Mouse (Mus musculus) hindbrain, embryonic 15.5 days (tissue): ENCODE measurements around the gene Cep95. TPM values are rescaled to one million over a fixed set of nuclear protein-coding genes. Genes with fewer than 3 reads are reported as not detected.
A peak's percentile ranks its signal among the peaks of the same experiment; 100 is the strongest.
"Not testable (repeated sequence)": the region's sequence is repeated elsewhere in the genome, so short reads cannot be mapped to it uniquely, and the experiment has no call there.

Source experiments
- ATAC-seq: fragments of 200-750 bp; cut with Nextera tagmentation; 2 replicates; pipeline ENCODE4 v1.8.0; 2017; ENCODE audit warnings: low read depth, moderate number of reproducible peaks, moderate TSS enrichment; ENCODE audit not compliant: low FRiP score
- H3K27ac ChIP-seq: fragments of 300-500 bp; sonication (generic); replicated peaks from 2 replicates; pipeline ENCODE4 v1.5.1; 2015; ENCODE audit warnings: mild to moderate bottlenecking, inconsistent platforms
- H3K27me3 ChIP-seq: fragments of 300-500 bp; sonication (generic); 2 replicates; pipeline ENCODE4 v1.6.1; 2015; ENCODE audit warnings: control low read depth, inconsistent platforms
- H3K36me3 ChIP-seq: fragments of 300-500 bp; sonication (generic); 2 replicates; pipeline ENCODE4 v1.6.1; 2015; ENCODE audit warnings: control low read depth, inconsistent platforms
- H3K4me1 ChIP-seq: fragments of 300-500 bp; sonication (generic); replicated peaks from 2 replicates; pipeline ENCODE4 v1.6.1; 2015; ENCODE audit warnings: control low read depth, inconsistent platforms
- H3K4me2 ChIP-seq: fragments of 300-500 bp; sonication (generic); 2 replicates; pipeline ENCODE4 v1.6.1; 2015; ENCODE audit warnings: moderate library complexity, mild to moderate bottlenecking, inconsistent platforms
- H3K4me3 ChIP-seq: fragments of 300-500 bp; sonication (generic); 2 replicates; pipeline ENCODE4 v1.5.1; 2015; ENCODE audit warnings: mild to moderate bottlenecking, inconsistent platforms
- H3K9ac ChIP-seq: fragments of 300-500 bp; sonication (generic); 2 replicates; pipeline ENCODE4 v1.6.1; 2015; ENCODE audit warnings: inconsistent platforms
- H3K9me3 ChIP-seq: fragments of 300-500 bp; sonication (generic); 2 replicates; pipeline ENCODE4 v1.6.1; 2016; ENCODE audit warnings: control low read depth, inconsistent platforms
- WGBS: fragments of 180-500 bp; shearing (Covaris S2); methylation state at CpG from one replicate; pipeline ENCODE4 v1.1.7; 2015; 5-methylcytosine and 5-hydroxymethylcytosine counted together
- polyA plus RNA-seq: library from polyadenylated mRNA; unstranded; fragments of >200 nt; fragmentation: Nextera tagmentation; extraction: Ambion mirVana; gene quantifications from 2 replicates; pipeline ENCODE4 v1.2.1, GENCODE M21; 2015

The Cep95 gene
- polyA plus RNA-seq, 1 experiment from 2014 or later: 14.0 TPM

DNA sequence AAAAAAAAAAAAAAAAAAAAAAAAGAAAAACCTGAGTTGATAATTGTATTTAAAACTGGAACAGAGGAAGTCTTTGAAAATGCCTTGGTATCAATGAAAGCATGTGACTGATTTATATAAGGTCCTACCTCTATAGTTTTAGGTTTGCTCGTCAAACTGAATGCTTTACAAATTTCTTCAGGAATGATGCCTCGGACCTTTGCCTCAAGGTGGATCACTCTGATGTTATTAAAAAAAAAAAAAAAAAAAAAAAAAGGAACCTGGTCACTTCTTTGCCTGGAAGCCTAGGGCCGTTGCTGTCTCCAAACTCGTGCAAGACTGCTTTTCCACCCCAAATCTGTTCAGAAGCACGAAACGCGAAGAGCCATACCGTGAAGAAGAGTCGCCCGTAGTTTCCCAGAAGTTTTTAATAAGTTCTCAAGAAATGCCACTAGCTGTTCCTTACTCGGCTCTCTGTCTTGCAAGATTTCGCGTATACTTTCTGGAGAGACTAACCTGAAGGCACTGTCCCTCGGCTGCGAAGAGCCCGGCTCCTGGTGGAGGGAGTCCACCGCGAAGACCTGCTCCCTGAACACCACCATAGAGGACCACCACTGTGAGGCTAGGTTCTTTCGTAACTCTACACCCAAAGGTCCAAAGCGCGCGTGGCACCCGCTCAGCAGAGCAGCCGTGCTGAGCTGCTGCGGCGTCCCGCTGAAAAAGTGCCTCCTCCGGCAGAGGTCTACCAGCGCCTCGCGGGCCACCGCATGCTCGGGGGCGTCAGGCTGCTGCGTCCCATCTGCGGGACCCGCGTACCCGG is 10.3 kb upstream of the Cep95 start:
- H3K9me3 ChIP-seq: no peaks in the 10 kb centered on the region
- H3K9ac ChIP-seq: peak overlapping the region; percentile 78
- peak overlapping the region; percentile 87 for H3K27ac ChIP-seq
- H3K4me3 ChIP-seq: peak overlapping the region; percentile 71
- ATAC-seq: no peak; the same call in 1 of the 2 replicates
- peak overlapping the region; percentile 79 for H3K4me2 ChIP-seq
- 1% methylated on average over 39 of the region's 39 CpGs for WGBS
- peaks cover 25% of the 10 kb centered on the region for H3K4me1 ChIP-seq
- no peaks in the 10 kb centered on the region for H3K27me3 ChIP-seq
- H3K36me3 ChIP-seq: peaks cover 46% of the 10 kb centered on the region

DNA sequence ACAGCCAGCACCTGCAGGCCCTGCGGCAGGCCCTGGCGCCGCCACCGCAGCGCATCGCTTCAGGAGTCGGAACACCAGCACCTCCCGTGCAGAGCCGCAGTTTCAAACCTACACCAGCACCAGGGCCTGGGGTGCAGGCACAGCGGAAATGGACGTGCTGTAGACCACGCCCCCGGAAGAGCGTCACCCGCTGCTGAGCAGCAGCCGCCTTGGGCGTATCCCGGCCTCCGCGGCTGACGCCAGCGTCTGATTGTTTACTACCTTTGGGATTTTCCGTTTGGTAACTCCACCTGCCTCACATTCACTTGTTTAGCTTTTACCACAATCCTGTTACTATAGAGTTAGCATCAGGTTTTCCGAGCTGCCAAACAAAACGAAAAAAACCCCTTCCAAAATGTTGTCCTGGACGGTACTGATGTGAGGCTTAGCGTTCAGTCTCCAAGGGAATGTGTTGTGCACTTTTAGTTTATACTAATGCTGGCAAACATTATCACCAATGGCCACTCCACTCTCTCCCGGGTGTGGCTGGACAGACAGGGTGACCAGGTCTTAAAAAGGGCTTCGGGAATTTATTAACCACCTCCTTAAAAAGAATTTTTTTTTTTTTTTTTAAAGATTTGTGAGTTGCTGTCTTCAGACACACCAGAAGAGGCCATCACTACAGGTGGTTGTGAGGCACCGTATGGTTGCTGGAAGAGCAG is 9.5 kb upstream of the Cep95 start, which contains the start of gene Polg2:
Gene Polg2 (minus strand): TSS at position 150 of the 701 bp plus-strand sequence.
- WGBS: 2% methylated on average over 30 of the region's 30 CpGs
- Histone ChIP-seq H3K27ac (peak within 1 kb of the TSS; percentile 87), H3K9me3 (no peaks in the 10 kb centered on the region), H3K36me3 (peaks cover 46% of the 10 kb centered on the region), H3K4me2 (peak within 1 kb of the TSS; percentile 79), H3K4me3 (peak within 1 kb of the TSS; percentile 71), H3K4me1 (peaks cover 30% of the 10 kb centered on the region), H3K27me3 (no peaks in the 10 kb centered on the region), H3K9ac (peak within 1 kb of the TSS; percentile 78)
- ATAC-seq: peak; percentile 99

DNA sequence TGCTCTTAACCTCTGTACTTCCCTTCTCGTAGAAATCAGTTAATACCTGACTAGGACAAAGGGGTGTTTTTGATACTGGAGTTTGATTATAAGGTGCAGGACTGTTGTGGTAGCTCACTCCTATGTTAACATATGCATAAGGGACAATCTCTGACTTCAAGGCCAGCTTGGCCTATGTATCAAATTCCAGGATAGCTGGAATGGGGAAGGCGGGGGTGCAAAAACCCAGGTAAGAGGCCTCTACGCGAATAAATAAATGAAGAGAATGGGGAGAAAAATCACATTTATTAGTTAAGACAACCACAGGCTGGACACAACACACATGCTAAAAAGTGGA is 9.0 kb upstream of the Cep95 start:
- Histone ChIP-seq H3K4me3 (peak overlapping the region; percentile 71; the same call in 1 of the 2 replicates), H3K27me3 (no peaks in the 10 kb centered on the region), H3K4me1 (peaks cover 33% of the 10 kb centered on the region), H3K27ac (peak overlapping the region; percentile 87; the same call in 1 of the 2 replicates), H3K36me3 (peaks cover 47% of the 10 kb centered on the region), H3K9me3 (no peaks in the 10 kb centered on the region), H3K4me2 (peak overlapping the region; percentile 79), H3K9ac (no peak overlapping the region)
- no peak for ATAC-seq
- 67% methylated on average over 4 of the region's 4 CpGs for WGBS

DNA sequence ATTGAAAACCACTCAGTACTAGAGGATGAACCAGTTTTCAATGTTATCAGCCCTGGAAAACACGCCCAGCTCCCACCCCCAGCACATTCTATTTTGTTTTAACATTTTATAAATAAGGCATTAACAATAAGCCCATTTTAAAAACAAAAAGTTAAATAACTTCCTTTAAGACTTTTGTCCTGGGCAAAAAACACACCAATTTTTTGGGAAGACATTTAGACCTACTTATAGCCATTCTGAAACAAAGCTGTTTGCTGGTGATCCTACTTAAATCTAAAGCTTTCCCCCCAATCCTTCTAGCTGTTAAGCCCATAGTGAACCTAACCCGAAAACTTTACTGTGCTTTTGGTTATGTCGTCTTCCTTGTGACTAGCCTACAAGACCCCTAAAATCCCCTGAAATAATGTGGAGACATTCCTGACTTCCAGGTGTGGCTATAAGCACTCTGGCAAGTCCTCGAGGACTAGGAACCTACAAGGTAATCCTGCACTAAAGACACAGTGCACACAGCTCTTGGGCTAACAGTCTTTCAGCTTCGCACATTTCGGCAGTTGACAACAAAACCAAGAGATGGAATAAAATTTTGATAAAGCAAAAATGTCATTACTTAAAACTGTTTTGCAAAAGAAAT is 8.3 kb upstream of the Cep95 start:
- no peaks in the 10 kb centered on the region for H3K27me3 ChIP-seq
- no peak for ATAC-seq
- H3K36me3 ChIP-seq: peaks cover 47% of the 10 kb centered on the region
- no peak overlapping the region for H3K4me2 ChIP-seq
- H3K9me3 ChIP-seq: no peaks in the 10 kb centered on the region
- H3K4me3 ChIP-seq: no peak overlapping the region
- WGBS: 82% methylated on average over 6 of the region's 6 CpGs
- H3K9ac ChIP-seq: no peak overlapping the region
- no peak overlapping the region for H3K27ac ChIP-seq
- H3K4me1 ChIP-seq: peaks cover 40% of the 10 kb centered on the region

DNA sequence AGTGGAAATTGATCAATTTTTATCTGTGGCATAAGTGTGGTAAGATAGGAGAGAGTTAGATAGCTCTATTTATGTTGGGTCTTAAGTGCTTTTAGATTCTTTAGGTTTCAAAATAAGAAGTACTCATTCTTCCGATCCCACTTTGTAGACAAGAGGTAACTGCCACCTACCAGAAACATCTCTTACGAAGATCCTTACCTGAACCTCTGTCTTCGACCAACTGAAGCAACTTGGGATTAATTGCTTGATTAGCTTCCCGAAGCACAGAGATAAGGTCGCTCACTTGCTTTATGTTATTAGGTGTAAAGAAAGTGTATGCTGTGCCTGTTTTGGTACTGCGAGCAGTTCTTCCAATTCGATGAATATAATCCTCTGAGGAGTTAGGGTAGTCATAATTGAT is 6.8 kb upstream of the Cep95 start:
- not testable (repeated sequence) for ATAC-seq, H3K9ac ChIP-seq, H3K4me2 ChIP-seq, H3K27me3 ChIP-seq, H3K4me3 ChIP-seq, H3K27ac ChIP-seq, H3K9me3 ChIP-seq
- peaks cover 50% of the 10 kb centered on the region for H3K4me1 ChIP-seq
- H3K36me3 ChIP-seq: peaks cover 53% of the 10 kb centered on the region
- 92% methylated on average over 7 of the region's 7 CpGs for WGBS

DNA sequence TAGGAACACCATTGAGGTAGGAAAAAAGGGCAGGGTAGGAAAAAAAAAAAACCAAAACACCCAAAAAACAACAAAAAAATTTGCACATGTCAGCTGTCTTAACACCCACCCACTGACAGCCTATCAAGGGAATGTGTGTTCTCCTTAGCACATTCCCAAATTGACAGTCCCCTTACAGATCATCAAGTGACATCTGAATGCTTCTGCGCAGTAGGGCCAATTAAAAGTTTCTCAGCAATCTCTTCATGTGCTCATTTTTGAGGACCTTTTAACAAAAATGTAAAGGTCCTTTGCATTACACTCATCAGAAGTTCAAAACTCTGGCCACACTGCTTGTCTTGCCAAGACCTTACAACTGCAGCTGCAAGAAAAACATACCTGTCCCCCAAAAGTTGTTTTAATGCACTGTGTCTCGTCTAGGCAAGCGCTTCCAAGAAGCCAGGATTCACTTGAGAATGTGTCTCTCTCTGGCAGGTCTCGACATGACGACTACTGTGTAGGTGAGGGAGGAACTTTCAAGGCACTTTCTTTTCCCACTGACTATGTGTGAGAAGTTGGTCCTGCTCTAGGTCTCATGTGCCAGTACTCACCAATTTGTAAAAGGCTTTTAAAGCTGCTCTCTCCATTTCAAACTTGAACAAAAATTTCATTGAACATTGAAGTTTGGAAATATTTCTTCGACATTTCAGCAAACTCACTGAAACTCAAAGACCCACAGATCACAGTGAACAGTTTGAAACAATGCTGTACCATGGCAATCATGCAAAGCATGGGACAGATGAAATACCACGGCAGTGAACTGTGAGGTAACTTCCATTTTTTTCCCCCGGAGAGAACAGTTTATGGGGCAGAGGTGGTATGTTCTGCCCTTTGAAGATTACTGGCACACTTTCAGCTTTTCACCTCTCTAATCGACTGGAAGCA is 5.9 kb upstream of the Cep95 start:
- H3K27ac ChIP-seq: no peak overlapping the region
- ATAC-seq: no peak
- no peak overlapping the region for H3K9ac ChIP-seq
- H3K4me2 ChIP-seq: no peak overlapping the region
- 85% methylated on average over 9 of the region's 9 CpGs for whole genome bisulfite sequencing
- no peaks in the 10 kb centered on the region for H3K9me3 ChIP-seq
- peaks cover 53% of the 10 kb centered on the region for H3K36me3 ChIP-seq
- no peak overlapping the region for H3K4me3 ChIP-seq
- H3K27me3 ChIP-seq: no peaks in the 10 kb centered on the region
- peaks cover 43% of the 10 kb centered on the region for H3K4me1 ChIP-seq

DNA sequence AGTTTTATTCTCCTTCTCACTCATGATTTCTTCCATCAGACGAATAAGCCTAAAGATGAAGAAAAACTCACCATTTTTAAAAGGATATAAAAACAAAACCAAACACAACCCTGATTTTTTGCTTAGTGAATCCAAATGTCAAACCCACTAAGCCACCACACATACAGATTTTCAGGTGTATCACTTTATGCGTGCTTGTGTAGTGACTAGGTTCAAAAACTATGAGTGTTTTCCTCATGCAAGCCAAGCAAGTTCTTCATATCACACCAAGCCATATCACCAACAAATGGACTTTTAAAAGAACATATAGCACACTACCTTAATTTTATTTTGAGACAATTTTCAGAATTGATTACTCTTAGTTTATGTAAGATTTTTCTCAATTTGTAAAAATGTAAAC is 4.6 kb upstream of the Cep95 start:
- peaks cover 53% of the 10 kb centered on the region for H3K36me3 ChIP-seq
- peaks cover 34% of the 10 kb centered on the region for H3K4me1 ChIP-seq
- 87% methylated on average over 2 of the region's 2 CpGs for WGBS
- no peaks in the 10 kb centered on the region for H3K9me3 ChIP-seq
- H3K27me3 ChIP-seq: no peaks in the 10 kb centered on the region
- ATAC-seq: no peak
- H3K9ac ChIP-seq: no peak overlapping the region
- H3K4me2 ChIP-seq: no peak overlapping the region
- H3K4me3 ChIP-seq: no peak overlapping the region
- H3K27ac ChIP-seq: no peak overlapping the region

DNA sequence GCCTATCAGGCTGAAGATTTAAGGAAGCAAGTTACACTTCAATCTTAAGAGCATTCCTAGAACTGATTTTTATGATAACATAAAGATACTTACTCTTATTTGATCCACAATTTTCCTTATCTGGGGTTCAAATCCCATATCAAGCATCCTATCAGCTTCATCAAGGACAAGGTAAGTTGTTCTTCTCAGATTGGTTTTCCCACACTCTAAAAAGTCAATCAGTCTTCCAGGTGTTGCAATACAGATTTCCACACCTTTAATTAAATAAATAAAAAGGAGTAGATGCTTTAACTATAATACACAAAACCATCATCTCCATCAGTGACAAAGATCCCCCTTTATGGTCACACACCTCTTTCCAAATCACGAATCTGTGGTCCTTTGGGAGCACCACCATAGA is 4.0 kb upstream of the Cep95 start:
- H3K4me3 ChIP-seq: no peak overlapping the region
- peak overlapping the region; percentile 68 for H3K4me2 ChIP-seq
- no peak overlapping the region for H3K9ac ChIP-seq
- H3K36me3 ChIP-seq: peaks cover 52% of the 10 kb centered on the region
- WGBS: 61% methylated on average over 1 of the region's 1 CpGs
- H3K27ac ChIP-seq: no peak overlapping the region
- ATAC-seq: no peak
- peaks cover 36% of the 10 kb centered on the region for H3K4me1 ChIP-seq
- no peaks in the 10 kb centered on the region for H3K27me3 ChIP-seq
- no peaks in the 10 kb centered on the region for H3K9me3 ChIP-seq

DNA sequence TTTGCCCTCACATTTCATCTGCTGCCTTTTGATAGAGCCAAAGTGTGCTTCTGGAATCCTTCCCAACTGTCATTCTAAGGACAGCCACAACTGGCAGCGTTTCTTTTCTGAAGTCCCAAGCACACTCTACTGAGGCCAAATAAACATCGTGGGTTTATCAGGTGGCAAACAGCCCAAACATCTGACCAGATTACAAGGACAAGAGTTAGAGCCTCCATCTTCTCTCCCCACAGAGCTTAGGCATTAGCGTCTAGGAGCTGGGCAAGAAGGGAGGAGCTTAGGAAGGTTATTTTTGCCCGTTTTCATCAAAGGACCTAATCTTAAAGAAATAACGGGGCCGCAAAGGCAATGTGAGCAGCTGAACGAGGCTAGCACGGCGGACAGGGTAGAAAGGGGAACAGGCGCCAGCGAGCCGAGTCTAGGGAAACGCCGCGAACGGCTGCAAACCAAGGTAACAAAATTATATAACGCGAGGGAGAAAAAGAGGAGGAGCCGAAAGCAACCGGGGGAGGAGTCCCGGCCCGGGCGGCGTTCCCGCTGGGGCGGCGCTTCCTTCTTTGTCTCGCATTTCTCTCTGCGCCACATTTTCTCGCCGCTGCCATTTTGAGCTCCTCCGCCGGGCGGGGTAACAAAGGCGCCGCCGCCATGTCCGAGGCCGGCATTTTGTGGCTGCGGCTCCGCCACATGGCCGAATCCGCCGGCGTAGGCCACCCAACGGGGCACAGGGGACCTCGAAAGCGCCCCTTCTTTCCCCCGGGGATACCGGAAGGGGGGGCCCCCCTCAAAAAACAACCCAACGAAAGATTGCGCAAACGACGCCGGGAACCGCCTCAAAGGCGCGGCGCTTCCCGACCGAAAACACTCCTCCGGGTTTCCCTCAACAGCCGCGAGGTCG is 1.7 kb upstream of the Cep95 start:
- WGBS: under 1% methylated on average over 64 of the region's 65 CpGs
- peak; percentile 13; the same call in 1 of the 2 replicates for ATAC-seq
- H3K9me3 ChIP-seq: no peaks in the 10 kb centered on the region
- H3K27ac ChIP-seq: peak overlapping the region; percentile 100
- H3K4me2 ChIP-seq: peak overlapping the region; percentile 68
- peaks cover 39% of the 10 kb centered on the region for H3K36me3 ChIP-seq
- H3K27me3 ChIP-seq: no peaks in the 10 kb centered on the region
- H3K4me1 ChIP-seq: peaks cover 41% of the 10 kb centered on the region
- H3K4me3 ChIP-seq: peak overlapping the region; percentile 66
- H3K9ac ChIP-seq: peak overlapping the region; percentile 85

DNA sequence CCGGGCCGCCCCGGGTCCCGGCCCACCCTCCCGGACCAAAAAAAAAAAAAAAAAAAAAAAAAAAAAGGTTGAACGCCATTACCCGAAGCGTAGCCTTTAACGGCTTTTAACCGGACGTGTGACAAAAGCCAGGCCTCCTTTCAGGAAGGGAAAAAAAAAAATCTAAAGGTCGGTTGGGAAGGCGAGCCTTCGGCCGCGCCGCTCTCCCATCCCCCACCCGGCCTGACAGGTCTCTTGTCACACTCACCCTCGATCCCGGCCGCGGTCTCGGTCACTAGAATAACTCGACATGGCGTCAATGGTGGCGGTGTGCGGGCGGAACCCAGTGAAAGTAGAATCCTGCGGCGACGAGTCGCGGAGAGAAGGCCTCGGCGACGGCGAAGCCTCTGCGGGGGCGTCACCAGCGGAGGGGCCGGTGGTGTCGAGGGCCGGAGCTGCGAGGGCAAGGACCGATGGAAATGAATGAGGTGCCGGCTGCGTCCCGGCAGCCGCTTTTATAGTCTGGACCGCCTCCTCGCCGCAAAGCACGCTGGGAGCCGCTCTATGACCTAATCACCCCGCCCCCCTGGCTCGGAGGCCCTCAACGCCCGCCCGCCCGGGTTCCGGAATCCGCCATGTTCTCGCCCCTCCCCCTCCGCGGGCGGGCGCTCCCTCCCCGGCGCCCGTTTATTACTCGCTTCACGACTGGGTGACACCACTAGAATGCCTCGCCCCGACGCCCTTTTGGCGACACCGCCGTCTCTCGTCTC is 852 bp upstream of the Cep95 start:
- Histone ChIP-seq H3K4me2 (peak overlapping the region; percentile 67), H3K36me3 (peaks cover 39% of the 10 kb centered on the region), H3K27ac (peak overlapping the region; percentile 100), H3K9ac (peak overlapping the region; percentile 85), H3K4me3 (peak overlapping the region; percentile 66), H3K9me3 (no peaks in the 10 kb centered on the region), H3K4me1 (peaks cover 41% of the 10 kb centered on the region), H3K27me3 (no peaks in the 10 kb centered on the region)
- under 1% methylated on average over 66 of the region's 79 CpGs for WGBS
- peak; percentile 86 for ATAC-seq
